Mouse (Mus musculus): ENCODE data around the gene Mfn2. TPM values are rescaled to one million over a fixed set of nuclear protein-coding genes. Genes with fewer than 3 reads are reported as not detected.

The Mfn2 gene
- polyA plus RNA-seq, 1 experiment from 2014 or later = 33.8 TPM

DNA sequence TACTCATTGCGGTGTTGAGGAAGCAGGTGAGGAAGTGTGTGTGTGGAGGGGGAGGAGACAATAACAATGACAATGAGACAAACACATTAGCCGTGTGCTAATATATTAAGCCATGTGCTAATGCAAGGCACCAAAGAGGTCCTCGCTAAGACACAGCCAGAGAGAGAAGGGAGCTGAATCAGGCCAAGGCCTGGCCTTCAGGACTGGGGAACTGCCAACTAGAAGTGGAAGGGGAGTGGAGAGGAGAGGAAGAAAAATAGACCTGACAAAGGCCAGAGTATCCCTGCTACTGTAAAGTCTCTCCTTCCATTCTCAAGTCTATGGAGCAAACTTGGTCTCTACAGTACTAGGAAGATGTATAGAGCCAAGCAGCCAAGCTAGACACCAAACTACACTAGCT lies 903 bp downstream of the Mfn2 start:
- Histone ChIP-seq H3K4me2 (ENCODE audit: low read length) (peak overlapping the region; percentile 70), H3K27me3 (replicated peaks; ENCODE audit: control insufficient read depth, insufficient read depth, low read length) (no peaks in the 10 kb centered on the region), H3K4me1 (ENCODE audit: control insufficient read depth, insufficient read depth, low read length) (peaks cover 4% of the 10 kb centered on the region), H3K36me3 (ENCODE audit: control insufficient read depth, insufficient read depth, low read length) (peaks cover 35% of the 10 kb centered on the region), H3K4me3 (ENCODE audit: low read depth, low read length) (peak overlapping the region; percentile 88), H3K27ac (ENCODE audit: low read depth, low read length) (no peak overlapping the region), H3K9me3 (replicated peaks; ENCODE audit: control insufficient read depth, low read length) (no peaks in the 10 kb centered on the region), H3K9ac (ENCODE audit: low read length) (peak overlapping the region; percentile 81)
- DNase-seq (ENCODE audit: low spot score) (no peak), ATAC-seq (no peak)
- WGBS = 91% methylated on average over 3 of the region's 3 CpGs

DNA sequence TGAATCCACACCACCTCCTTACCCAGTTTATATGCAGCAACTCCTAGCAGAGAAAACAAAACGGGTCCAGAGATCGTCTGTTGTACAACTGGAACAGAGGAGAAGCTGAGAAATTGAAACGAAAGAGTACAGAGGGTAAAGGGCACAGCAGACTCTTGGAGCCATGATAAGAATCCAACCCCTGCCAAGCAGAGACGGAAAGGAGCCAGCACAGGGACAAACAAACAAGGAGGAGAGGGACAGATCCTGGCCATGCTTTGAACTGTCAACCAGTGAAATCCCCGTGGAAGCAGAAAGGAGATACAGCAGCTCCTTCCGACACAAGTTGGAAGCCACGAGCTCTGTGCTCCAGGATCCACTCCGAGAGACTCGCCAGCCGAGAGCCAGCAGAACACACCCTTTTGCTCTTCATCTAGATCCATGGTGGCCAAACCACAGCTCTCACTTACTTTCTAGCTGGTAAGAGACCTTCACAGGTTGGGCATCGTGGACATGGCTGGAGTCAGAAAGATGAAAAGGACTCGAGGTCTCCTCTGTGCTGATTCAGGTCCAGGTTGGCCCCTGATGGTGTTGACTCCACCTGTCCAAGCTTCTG lies 1.5 kb downstream of the Mfn2 start:
- DNase-seq (ENCODE audit: low spot score) (no peak), ATAC-seq (no peak)
- Histone ChIP-seq H3K4me2 (ENCODE audit: low read length) (no peak overlapping the region), H3K27ac (ENCODE audit: low read depth, low read length) (no peak overlapping the region), H3K9me3 (replicated peaks; ENCODE audit: control insufficient read depth, low read length) (no peaks in the 10 kb centered on the region), H3K36me3 (ENCODE audit: control insufficient read depth, insufficient read depth, low read length) (peaks cover 41% of the 10 kb centered on the region), H3K4me3 (ENCODE audit: low read depth, low read length) (no peak overlapping the region), H3K9ac (ENCODE audit: low read length) (no peak overlapping the region), H3K27me3 (replicated peaks; ENCODE audit: control insufficient read depth, insufficient read depth, low read length) (no peaks in the 10 kb centered on the region), H3K4me1 (ENCODE audit: control insufficient read depth, insufficient read depth, low read length) (peaks cover 4% of the 10 kb centered on the region)
- 89% methylated on average over 12 of the region's 12 CpGs for WGBS

DNA sequence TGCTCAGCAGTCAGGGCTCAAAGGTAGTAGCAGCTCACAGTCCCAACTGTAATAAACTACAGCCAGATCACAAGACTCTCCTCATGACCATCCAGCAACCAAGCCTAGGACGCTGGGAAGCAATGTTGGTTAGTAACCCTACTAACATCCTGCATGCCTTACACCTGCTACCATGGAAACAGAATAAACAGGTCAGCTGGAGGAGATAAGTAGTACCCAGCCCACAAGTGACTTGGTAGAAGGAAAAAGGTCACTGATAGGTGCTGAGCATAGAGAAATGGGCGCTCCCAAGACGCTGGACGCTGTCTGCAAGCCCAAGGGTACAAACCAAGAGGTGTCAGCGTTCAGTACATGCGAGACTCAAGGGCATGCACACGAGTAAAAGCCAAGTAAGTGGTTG lies 4.1 kb downstream of the Mfn2 start:
- H3K4me1 ChIP-seq (ENCODE audit: control insufficient read depth, insufficient read depth, low read length) = peaks cover 4% of the 10 kb centered on the region
- no peaks in the 10 kb centered on the region for H3K27me3 ChIP-seq (replicated peaks; ENCODE audit: control insufficient read depth, insufficient read depth, low read length)
- no peak overlapping the region for H3K4me2 ChIP-seq (ENCODE audit: low read length)
- H3K36me3 ChIP-seq (ENCODE audit: control insufficient read depth, insufficient read depth, low read length) = peaks cover 66% of the 10 kb centered on the region
- no peak for DNase-seq (ENCODE audit: low spot score)
- no peak overlapping the region for H3K27ac ChIP-seq (ENCODE audit: low read depth, low read length)
- ATAC-seq = no peak
- no peak overlapping the region for H3K4me3 ChIP-seq (ENCODE audit: low read depth, low read length)
- no peaks in the 10 kb centered on the region for H3K9me3 ChIP-seq (replicated peaks; ENCODE audit: control insufficient read depth, low read length)
- H3K9ac ChIP-seq (ENCODE audit: low read length) = no peak overlapping the region
- WGBS = 88% methylated on average over 7 of the region's 7 CpGs

DNA sequence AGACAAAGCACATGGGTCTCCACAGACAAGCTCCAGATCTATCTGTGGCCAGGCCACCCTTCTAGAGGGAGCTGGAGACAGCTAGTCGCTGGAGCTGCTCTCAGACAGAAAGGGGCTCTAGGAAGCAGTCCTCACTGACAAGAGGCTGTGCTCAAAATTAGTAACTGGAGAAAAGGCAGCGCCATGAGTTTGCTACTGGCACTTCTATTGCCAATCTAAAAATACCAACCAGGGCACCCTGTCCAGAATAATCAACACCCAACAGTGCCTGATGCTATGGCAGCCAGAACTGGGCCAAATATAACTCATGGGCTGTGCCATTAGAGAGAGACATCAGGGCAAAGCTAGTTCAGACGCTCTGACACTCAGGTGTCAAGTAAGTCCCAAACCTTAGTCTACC lies 7.2 kb downstream of the Mfn2 start:
- Histone ChIP-seq H3K4me1 (ENCODE audit: control insufficient read depth, insufficient read depth, low read length) (no peaks in the 10 kb centered on the region), H3K9me3 (replicated peaks; ENCODE audit: control insufficient read depth, low read length) (no peaks in the 10 kb centered on the region), H3K36me3 (ENCODE audit: control insufficient read depth, insufficient read depth, low read length) (peaks cover 88% of the 10 kb centered on the region), H3K27ac (ENCODE audit: low read depth, low read length) (no peak overlapping the region), H3K9ac (ENCODE audit: low read length) (no peak overlapping the region), H3K4me3 (ENCODE audit: low read depth, low read length) (no peak overlapping the region), H3K27me3 (replicated peaks; ENCODE audit: control insufficient read depth, insufficient read depth, low read length) (no peaks in the 10 kb centered on the region), H3K4me2 (ENCODE audit: low read length) (no peak overlapping the region)
- 93% methylated on average over 3 of the region's 3 CpGs for WGBS
- ATAC-seq (no peak), DNase-seq (ENCODE audit: low spot score) (no peak)

DNA sequence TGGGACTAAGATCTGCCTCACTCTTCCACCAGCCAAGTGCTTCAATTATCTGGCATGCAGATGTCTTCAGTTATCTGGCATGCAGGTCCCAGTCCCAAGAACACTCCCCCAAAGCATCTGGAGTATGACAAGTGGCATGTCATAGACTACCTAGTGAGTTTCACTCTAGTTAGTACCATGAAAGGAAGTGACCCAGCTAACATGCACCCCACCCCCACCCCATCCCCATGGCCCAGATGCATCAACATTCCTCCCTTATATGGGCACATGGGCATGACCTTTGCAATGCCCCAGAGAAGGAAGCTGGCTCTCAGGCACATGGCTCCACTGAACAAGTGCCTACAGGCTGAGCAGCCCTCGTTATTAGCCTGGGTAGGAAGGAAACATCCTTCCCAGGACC lies 8.1 kb downstream of the Mfn2 start:
- Histone ChIP-seq H3K27ac (ENCODE audit: low read depth, low read length) (no peak overlapping the region), H3K36me3 (ENCODE audit: control insufficient read depth, insufficient read depth, low read length) (peaks cover 92% of the 10 kb centered on the region), H3K9ac (ENCODE audit: low read length) (no peak overlapping the region), H3K27me3 (replicated peaks; ENCODE audit: control insufficient read depth, insufficient read depth, low read length) (no peaks in the 10 kb centered on the region), H3K4me2 (ENCODE audit: low read length) (no peak overlapping the region), H3K4me1 (ENCODE audit: control insufficient read depth, insufficient read depth, low read length) (no peaks in the 10 kb centered on the region), H3K9me3 (replicated peaks; ENCODE audit: control insufficient read depth, low read length) (no peaks in the 10 kb centered on the region), H3K4me3 (ENCODE audit: low read depth, low read length) (no peak overlapping the region)
- 80% methylated on average over 1 of the region's 1 CpGs for WGBS
- no peak for DNase-seq (ENCODE audit: low spot score)
- ATAC-seq = no peak

DNA sequence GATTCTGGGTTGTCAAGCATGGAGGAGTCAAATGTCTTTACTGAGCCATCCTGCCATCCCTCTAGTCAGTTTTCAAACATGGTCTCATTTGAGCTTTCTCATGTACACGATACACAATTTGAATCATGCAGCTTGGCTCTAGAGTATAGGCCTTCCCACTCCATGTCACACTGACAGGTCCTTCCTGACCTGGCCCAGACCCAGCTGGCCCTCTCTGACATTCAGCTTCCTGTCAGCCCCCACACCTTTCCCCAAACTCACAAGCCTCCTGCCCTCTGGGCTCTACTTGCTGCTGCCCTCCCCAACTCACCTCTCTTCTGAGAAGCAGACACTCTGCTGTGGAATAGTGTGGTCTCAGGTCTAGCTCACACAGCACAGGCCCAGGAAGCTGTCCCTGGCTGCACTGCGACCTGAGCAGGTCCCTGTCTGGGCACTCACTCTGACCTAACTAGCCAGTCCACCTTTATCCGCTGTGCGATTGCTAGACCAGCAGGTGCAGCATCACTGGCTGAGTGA lies 8.6 kb downstream of the Mfn2 start:
- no peak overlapping the region for H3K4me2 ChIP-seq (ENCODE audit: low read length)
- no peak overlapping the region for H3K27ac ChIP-seq (ENCODE audit: low read depth, low read length)
- H3K9me3 ChIP-seq (replicated peaks; ENCODE audit: control insufficient read depth, low read length) = no peaks in the 10 kb centered on the region
- ATAC-seq (no peak), DNase-seq (ENCODE audit: low spot score) (no peak)
- H3K9ac ChIP-seq (ENCODE audit: low read length) = no peak overlapping the region
- peaks cover 94% of the 10 kb centered on the region for H3K36me3 ChIP-seq (ENCODE audit: control insufficient read depth, insufficient read depth, low read length)
- 93% methylated on average over 4 of the region's 4 CpGs for WGBS
- no peak overlapping the region for H3K4me3 ChIP-seq (ENCODE audit: low read depth, low read length)
- no peaks in the 10 kb centered on the region for H3K27me3 ChIP-seq (replicated peaks; ENCODE audit: control insufficient read depth, insufficient read depth, low read length)
- H3K4me1 ChIP-seq (ENCODE audit: control insufficient read depth, insufficient read depth, low read length) = no peaks in the 10 kb centered on the region

DNA sequence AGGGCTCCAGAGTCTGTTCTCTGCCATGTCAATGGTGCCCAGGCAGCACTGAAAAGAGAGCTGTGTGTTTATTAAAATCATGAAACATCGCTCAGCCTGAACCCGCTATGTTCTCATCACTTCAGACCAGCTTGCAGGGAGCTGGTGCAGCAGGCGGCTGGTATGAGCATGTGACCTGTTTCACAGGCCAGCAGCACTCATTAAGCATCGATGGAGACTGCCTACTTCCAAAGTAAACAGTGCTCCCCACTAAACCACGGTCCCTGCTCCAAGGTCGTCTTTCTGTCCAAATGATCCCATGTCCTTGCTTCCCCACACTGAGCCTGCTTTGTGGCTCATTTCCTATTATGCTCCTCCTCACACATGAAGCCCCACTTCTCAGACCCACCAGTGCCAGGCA lies 14.2 kb downstream of the Mfn2 start:
- Histone ChIP-seq H3K4me2 (ENCODE audit: low read length) (no peak overlapping the region), H3K4me3 (ENCODE audit: low read depth, low read length) (no peak overlapping the region), H3K4me1 (ENCODE audit: control insufficient read depth, insufficient read depth, low read length) (no peaks in the 10 kb centered on the region), H3K27me3 (replicated peaks; ENCODE audit: control insufficient read depth, insufficient read depth, low read length) (no peaks in the 10 kb centered on the region), H3K9me3 (replicated peaks; ENCODE audit: control insufficient read depth, low read length) (no peaks in the 10 kb centered on the region), H3K9ac (ENCODE audit: low read length) (no peak overlapping the region), H3K36me3 (ENCODE audit: control insufficient read depth, insufficient read depth, low read length) (peaks cover 91% of the 10 kb centered on the region), H3K27ac (ENCODE audit: low read depth, low read length) (no peak overlapping the region)
- no peak for DNase-seq (ENCODE audit: low spot score)
- WGBS = 94% methylated on average over 6 of the region's 6 CpGs
- no peak for ATAC-seq

DNA sequence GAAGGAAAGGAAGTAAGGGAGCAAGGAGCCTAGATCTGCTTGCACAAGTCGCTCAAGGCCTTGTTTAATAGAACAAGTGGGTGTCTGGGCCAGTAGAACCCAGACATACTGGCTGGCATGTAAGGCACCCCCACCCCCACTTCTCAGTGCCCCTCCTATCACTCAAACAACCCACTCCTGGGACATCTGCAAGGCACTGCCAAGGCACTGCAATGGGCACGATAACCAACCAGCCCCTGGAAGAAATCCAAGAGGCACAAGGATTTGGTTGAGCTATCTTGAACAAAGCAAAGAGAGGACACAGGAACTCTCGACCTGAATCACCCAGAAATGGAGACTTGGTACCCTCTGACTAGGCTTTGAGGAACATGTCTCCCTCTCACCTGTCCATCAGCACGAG lies 16.3 kb downstream of the Mfn2 start:
- Histone ChIP-seq H3K27ac (ENCODE audit: low read depth, low read length) (no peak overlapping the region), H3K9me3 (replicated peaks; ENCODE audit: control insufficient read depth, low read length) (no peaks in the 10 kb centered on the region), H3K4me2 (ENCODE audit: low read length) (no peak overlapping the region), H3K36me3 (ENCODE audit: control insufficient read depth, insufficient read depth, low read length) (peaks cover 92% of the 10 kb centered on the region), H3K4me1 (ENCODE audit: control insufficient read depth, insufficient read depth, low read length) (no peaks in the 10 kb centered on the region), H3K4me3 (ENCODE audit: low read depth, low read length) (no peak overlapping the region), H3K27me3 (replicated peaks; ENCODE audit: control insufficient read depth, insufficient read depth, low read length) (no peaks in the 10 kb centered on the region), H3K9ac (ENCODE audit: low read length) (no peak overlapping the region)
- ATAC-seq (no peak), DNase-seq (ENCODE audit: low spot score) (no peak)
- 86% methylated on average over 4 of the region's 4 CpGs for WGBS

DNA sequence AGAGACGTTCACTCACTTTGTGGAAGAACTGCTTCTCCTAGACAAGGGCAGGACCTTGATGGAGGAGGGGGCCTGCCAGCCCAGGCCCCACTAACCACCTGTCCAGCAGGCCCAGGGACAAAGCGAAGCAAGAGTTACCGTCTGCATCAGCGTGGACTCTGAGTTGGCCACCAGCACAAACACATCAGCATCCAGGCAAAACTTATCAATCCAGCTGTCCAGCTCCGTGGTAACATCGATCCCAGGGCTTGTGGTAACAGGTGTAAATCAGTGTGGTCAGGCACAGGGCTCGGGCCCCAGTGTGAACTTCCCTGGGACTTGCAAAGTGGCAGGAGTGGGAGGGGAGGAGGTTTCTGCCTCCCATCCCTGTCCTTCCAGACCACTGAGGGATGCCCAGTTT lies 17.2 kb downstream of the Mfn2 start:
- H3K27me3 ChIP-seq (replicated peaks; ENCODE audit: control insufficient read depth, insufficient read depth, low read length) = no peaks in the 10 kb centered on the region
- peaks cover 94% of the 10 kb centered on the region for H3K36me3 ChIP-seq (ENCODE audit: control insufficient read depth, insufficient read depth, low read length)
- H3K4me3 ChIP-seq (ENCODE audit: low read depth, low read length) = no peak overlapping the region
- WGBS = 89% methylated on average over 7 of the region's 7 CpGs
- DNase-seq (ENCODE audit: low spot score) (no peak), ATAC-seq (no peak)
- no peak overlapping the region for H3K9ac ChIP-seq (ENCODE audit: low read length)
- H3K9me3 ChIP-seq (replicated peaks; ENCODE audit: control insufficient read depth, low read length) = no peaks in the 10 kb centered on the region
- H3K27ac ChIP-seq (ENCODE audit: low read depth, low read length) = no peak overlapping the region
- H3K4me2 ChIP-seq (ENCODE audit: low read length) = no peak overlapping the region
- H3K4me1 ChIP-seq (ENCODE audit: control insufficient read depth, insufficient read depth, low read length) = no peaks in the 10 kb centered on the region

Measured in forebrain, embryonic 14.5 days (tissue).